Mouse (Mus musculus) heart, embryonic 13.5 days (tissue): ENCODE results near the gene Snrk. TPM values are rescaled to one million over a fixed set of nuclear protein-coding genes. Genes with fewer than 3 reads are reported as not detected.
A peak's percentile ranks its signal among the peaks of the same experiment; 100 is the strongest.

Experiments
- ATAC-seq: fragments of 200-750 bp; cut with Nextera tagmentation; 2 replicates; pipeline ENCODE4 v1.8.0; 2017; ENCODE audit warnings: moderate TSS enrichment; ENCODE audit not compliant: insufficient number of reproducible peaks, low FRiP score, low TSS enrichment; ENCODE audit errors: extremely low read depth
- H3K27ac ChIP-seq: fragments of 300-500 bp; sonication (generic); replicated peaks from 2 replicates; pipeline ENCODE4 v1.5.1; 2015; ENCODE audit warnings: moderate library complexity, mild to moderate bottlenecking, inconsistent platforms
- H3K27me3 ChIP-seq: fragments of 300-500 bp; sonication (generic); replicated peaks from 2 replicates; pipeline ENCODE4 v1.6.1; 2015; ENCODE audit warnings: mild to moderate bottlenecking, inconsistent platforms
- H3K36me3 ChIP-seq: fragments of 300-500 bp; sonication (generic); 2 replicates; pipeline ENCODE4 v1.6.1; 2015; ENCODE audit warnings: mild to moderate bottlenecking, inconsistent platforms
- H3K4me1 ChIP-seq: fragments of 300-500 bp; sonication (generic); 2 replicates; pipeline ENCODE4 v1.6.1; 2015; ENCODE audit warnings: inconsistent platforms
- H3K4me2 ChIP-seq: fragments of 300-500 bp; sonication (generic); 2 replicates; pipeline ENCODE4 v1.6.1; 2015; ENCODE audit warnings: inconsistent platforms, mild to moderate bottlenecking, moderate library complexity
- H3K4me3 ChIP-seq: fragments of 300-500 bp; sonication (generic); 2 replicates; pipeline ENCODE4 v1.5.1; 2015; ENCODE audit warnings: moderate library complexity, mild to moderate bottlenecking, inconsistent platforms
- H3K9ac ChIP-seq: fragments of 300-500 bp; sonication (generic); 2 replicates; pipeline ENCODE4 v1.6.1; 2015; ENCODE audit warnings: inconsistent platforms, mild to moderate bottlenecking, moderate library complexity
- H3K9me3 ChIP-seq: fragments of 300-500 bp; sonication (generic); 2 replicates; pipeline ENCODE4 v1.6.1; 2016; ENCODE audit warnings: inconsistent platforms
- WGBS: fragments of 180-500 bp; shearing (Covaris S2); methylation state at CpG from one replicate; pipeline ENCODE4 v1.1.7; 2015; ENCODE audit warnings: mixed read lengths; 5-methylcytosine and 5-hydroxymethylcytosine counted together
- polyA plus RNA-seq: library from polyadenylated mRNA; unstranded; fragments of >200 nt; fragmentation: Nextera tagmentation; extraction: Ambion mirVana; gene quantifications from 2 replicates; pipeline ENCODE4 v1.2.1, GENCODE M21; 2015

Gene Snrk
- polyA plus RNA-seq = 38.0 and 39.4 TPM in 2 replicates

DNA sequence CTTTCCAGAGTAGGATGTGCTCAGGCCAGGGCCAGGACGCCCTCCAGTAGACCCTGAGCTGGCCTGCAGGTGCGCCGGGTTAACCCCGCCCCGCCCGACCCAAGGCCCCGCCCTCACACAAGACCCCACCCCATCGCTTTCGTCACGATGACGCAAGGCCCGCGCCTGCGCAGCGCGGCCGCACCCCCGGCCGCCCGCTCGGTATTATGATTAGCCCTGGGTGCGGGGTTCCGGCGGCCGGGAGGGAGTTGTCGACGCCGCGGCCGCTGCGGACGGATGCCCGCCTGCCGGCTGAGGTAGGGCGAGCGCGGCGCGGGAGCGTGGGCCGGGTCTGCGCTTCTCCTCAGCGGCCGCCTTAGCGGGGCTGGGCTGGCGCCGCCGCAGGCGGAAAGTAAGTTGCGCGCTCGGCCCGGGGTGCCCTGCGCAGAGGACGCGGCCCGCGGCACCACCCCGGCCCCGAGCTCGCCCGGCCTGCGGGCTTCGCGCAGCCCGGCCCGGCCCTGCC, at the start of gene Snrk:
Gene Snrk (plus strand): TSS at position 155 of the 505 bp plus-strand sequence.
- no peaks in the 10 kb centered on the region for H3K9me3 ChIP-seq
- H3K9ac ChIP-seq = peak within 1 kb of the TSS; percentile 99
- peak within 1 kb of the TSS; percentile 94 for H3K4me3 ChIP-seq
- under 1% methylated on average over 64 of the region's 67 CpGs for WGBS
- ATAC-seq = peak; percentile 93
- peaks cover 40% of the 10 kb centered on the region for H3K4me1 ChIP-seq
- peaks cover 14% of the 10 kb centered on the region; the same call in 1 of the 2 replicates for H3K36me3 ChIP-seq
- H3K27ac ChIP-seq = peak within 1 kb of the TSS; percentile 93
- H3K27me3 ChIP-seq = no peaks in the 10 kb centered on the region
- peak within 1 kb of the TSS; percentile 91 for H3K4me2 ChIP-seq

DNA sequence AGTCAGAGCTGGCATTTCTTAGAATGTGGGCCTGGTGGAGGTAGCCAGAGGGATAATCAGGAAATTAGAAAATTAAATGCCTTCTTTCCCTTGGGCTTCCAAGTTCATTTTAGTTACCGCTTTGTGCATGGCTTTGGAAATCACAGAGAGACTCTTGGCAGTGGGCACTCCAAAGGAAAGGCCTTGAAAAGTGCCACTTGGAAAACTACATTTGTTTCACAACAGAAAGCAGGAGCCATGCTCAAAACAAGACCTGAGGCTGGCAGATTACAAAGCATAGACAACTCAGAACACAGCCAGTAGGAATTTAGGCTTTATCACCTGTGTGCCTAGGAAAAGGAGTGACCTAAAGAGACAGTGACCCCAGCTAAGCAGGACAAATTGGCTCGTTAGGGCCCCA, 49.4 kb upstream of the Snrk start:
- Histone ChIP-seq H3K36me3 (no peaks in the 10 kb centered on the region), H3K9me3 (no peaks in the 10 kb centered on the region), H3K4me2 (no peak overlapping the region), H3K9ac (no peak overlapping the region), H3K27me3 (no peaks in the 10 kb centered on the region), H3K4me3 (no peak overlapping the region), H3K27ac (no peak overlapping the region), H3K4me1 (peaks cover 10% of the 10 kb centered on the region)
- WGBS = 71% methylated on average over 2 of the region's 2 CpGs
- ATAC-seq = no peak

DNA sequence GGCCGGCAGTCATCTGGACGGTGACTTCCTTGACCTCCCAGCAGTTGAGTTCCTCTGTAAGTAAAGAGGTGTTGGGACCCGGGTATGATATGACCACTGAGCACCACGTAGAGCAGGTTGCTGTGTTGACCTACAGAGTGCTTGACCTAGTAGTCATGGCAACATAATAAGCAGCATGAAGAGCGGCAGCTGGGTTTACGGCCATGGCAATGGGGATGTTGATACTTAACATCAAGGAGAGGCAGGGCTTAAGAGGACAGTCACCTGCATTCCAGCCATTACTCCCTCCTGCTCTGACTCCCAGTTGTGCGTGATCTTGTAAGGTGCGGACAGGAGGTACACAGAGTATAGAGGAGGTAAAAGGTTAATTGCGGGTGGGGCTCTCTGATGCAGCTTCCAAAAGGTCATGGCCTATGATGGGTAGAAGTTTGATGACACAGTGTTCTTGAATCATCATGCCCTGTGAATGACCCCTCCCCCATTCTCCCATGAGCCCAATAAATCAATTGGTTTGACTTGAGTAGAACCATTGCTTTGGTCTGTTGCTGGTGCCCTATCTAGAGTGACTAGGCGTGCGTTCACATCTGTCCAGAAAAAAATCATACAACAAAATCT, 47.4 kb upstream of the Snrk start:
- H3K4me3 ChIP-seq = no peak overlapping the region
- H3K36me3 ChIP-seq = no peaks in the 10 kb centered on the region
- H3K4me1 ChIP-seq = peaks cover 19% of the 10 kb centered on the region
- no peaks in the 10 kb centered on the region for H3K9me3 ChIP-seq
- H3K27me3 ChIP-seq = no peaks in the 10 kb centered on the region
- WGBS = 60% methylated on average over 11 of the region's 11 CpGs
- H3K4me2 ChIP-seq = no peak overlapping the region
- H3K27ac ChIP-seq = no peak overlapping the region
- H3K9ac ChIP-seq = no peak overlapping the region
- no peak for ATAC-seq

DNA sequence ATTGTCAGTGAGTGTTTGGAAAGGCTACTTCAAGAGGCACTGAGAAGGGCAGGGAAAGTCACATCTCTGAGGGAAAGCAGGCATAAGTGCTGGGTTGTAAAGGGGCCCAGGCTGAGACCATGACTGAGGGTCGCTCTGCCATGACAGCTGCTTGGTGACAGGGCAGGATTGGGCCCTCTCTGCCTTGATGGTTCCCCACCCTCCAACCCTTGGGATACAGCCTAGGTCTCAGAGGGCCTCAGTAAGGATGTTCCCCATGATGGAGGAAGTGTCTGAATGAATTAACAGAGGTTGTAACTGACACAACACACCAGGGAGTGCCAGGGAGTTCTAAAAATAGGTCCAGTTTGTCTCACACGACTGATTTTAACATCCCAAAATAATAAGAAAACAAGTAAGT, 43.1 kb upstream of the Snrk start:
- Histone ChIP-seq H3K27ac (no peak overlapping the region), H3K4me3 (no peak overlapping the region), H3K4me2 (no peak overlapping the region), H3K4me1 (peaks cover 28% of the 10 kb centered on the region), H3K9ac (no peak overlapping the region), H3K9me3 (no peaks in the 10 kb centered on the region), H3K27me3 (no peaks in the 10 kb centered on the region), H3K36me3 (no peaks in the 10 kb centered on the region)
- 34% methylated on average over 2 of the region's 2 CpGs for WGBS
- no peak for ATAC-seq

DNA sequence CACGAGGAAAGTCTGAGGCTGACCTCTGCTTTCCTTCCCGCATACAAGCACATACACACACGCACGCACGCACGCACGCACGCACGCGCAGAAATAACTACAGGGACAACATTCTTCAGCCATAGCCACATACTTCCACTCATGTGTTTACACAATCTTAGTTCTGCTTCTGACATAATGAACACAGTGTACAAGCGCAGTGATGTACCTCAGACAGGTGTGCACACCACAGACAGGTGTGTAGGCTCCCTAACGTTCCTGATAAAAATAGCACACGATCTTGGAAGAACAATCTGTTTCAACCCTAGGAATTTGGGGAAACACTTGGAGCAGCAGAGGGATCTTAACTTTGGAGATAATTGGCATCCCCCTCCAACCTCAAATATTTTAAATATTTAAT, 42.5 kb upstream of the Snrk start:
- no peak for ATAC-seq
- no peak overlapping the region for H3K4me2 ChIP-seq
- H3K36me3 ChIP-seq = no peaks in the 10 kb centered on the region
- 90% methylated on average over 13 of the region's 13 CpGs for WGBS
- H3K4me3 ChIP-seq = no peak overlapping the region
- H3K27me3 ChIP-seq = no peaks in the 10 kb centered on the region
- H3K4me1 ChIP-seq = peaks cover 29% of the 10 kb centered on the region
- H3K27ac ChIP-seq = no peak overlapping the region
- no peak overlapping the region for H3K9ac ChIP-seq
- H3K9me3 ChIP-seq = no peaks in the 10 kb centered on the region

DNA sequence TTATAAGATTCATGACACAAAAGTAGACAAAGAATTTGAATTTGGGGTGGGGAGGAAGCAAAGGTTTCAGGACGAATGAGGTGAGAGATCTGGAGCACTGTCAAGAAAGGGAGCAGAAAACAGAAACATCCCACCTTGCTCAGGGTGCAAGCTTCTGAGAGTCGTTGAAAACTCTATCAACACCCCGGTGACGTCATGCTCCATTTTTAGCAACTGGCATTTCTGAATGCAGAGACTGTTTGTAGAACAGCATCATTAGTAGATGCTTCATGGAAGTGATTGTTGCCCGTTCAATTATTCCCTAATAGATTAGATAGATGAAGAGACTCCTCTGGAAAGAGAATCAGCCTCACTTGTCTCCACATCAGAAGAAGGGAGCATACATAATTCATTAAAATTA, 38.6 kb upstream of the Snrk start:
- H3K9ac ChIP-seq = no peak overlapping the region
- H3K36me3 ChIP-seq = no peaks in the 10 kb centered on the region
- H3K4me3 ChIP-seq = no peak overlapping the region
- WGBS = 25% methylated on average over 5 of the region's 5 CpGs
- no peak overlapping the region for H3K27ac ChIP-seq
- no peaks in the 10 kb centered on the region for H3K9me3 ChIP-seq
- ATAC-seq = no peak
- H3K27me3 ChIP-seq = no peaks in the 10 kb centered on the region
- H3K4me2 ChIP-seq = peak overlapping the region; percentile 24
- peaks cover 26% of the 10 kb centered on the region for H3K4me1 ChIP-seq

DNA sequence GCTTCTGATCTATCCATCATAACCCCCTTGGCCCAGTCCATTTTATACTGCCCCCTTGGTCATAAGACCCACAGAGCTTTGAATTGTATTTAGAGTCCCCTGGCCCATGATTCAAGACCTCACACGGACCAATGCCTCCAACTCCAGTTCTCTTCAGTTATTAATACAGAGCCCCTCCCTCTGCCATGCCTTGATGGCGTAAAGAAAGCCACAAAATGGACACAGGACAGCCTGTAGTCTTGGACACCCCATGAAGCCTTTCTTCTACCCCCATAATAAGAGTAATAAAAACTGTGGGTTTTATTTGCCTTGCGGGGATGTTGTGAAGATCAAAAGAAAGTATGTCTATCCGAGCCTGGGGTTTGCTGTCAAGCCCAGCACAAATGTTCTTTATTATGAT, 33.4 kb upstream of the Snrk start:
- WGBS = 81% methylated on average over 4 of the region's 4 CpGs
- Histone ChIP-seq H3K27me3 (no peaks in the 10 kb centered on the region), H3K9ac (no peak overlapping the region), H3K4me1 (peaks cover 29% of the 10 kb centered on the region), H3K36me3 (no peaks in the 10 kb centered on the region), H3K27ac (peak overlapping the region; percentile 80), H3K4me2 (no peak overlapping the region), H3K4me3 (no peak overlapping the region), H3K9me3 (no peaks in the 10 kb centered on the region)
- ATAC-seq = no peak

DNA sequence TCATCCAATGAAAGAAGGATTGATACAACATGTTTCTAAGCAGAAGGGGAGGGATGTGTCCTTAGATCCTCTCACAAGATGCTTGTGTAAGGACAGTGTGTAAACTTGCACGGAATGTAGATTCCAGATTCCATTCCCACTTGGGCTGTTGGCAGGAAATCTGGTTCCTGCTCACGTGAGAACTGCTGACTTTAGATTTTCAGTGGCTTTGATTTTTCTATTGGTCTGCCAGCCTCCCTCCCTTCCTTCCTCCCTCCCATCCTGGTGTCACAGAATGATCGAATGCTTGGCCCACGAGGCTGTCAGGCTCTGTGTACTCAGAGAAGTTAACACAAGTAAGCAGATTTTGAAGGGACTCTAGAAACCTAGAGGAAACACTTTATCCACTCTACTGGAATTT, 32.9 kb upstream of the Snrk start:
- H3K27me3 ChIP-seq = no peaks in the 10 kb centered on the region
- no peak overlapping the region for H3K9ac ChIP-seq
- peak overlapping the region; percentile 80 for H3K27ac ChIP-seq
- no peak for ATAC-seq
- H3K36me3 ChIP-seq = no peaks in the 10 kb centered on the region
- no peak overlapping the region for H3K4me3 ChIP-seq
- 20% methylated on average over 4 of the region's 4 CpGs for WGBS
- H3K9me3 ChIP-seq = no peaks in the 10 kb centered on the region
- H3K4me1 ChIP-seq = peaks cover 24% of the 10 kb centered on the region
- no peak overlapping the region for H3K4me2 ChIP-seq

DNA sequence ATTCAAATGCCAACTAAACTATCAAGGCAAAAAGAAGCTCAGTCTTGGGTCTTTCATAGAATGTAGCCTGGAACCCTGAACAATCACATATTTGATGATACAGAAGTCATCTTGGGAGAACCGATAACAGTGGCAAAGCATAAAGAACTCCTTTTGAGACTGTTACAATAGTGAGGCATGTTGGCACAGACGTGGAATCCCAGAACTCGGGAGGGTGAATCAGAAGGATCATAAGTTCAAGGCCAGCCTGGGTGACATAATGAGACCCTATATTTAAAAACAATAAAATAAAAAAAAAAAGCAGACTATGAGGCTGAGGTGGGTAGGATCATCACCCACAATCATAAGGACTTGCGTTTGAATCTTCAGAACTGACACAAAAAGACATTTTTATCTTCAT, 32.4 kb upstream of the Snrk start:
- Histone ChIP-seq H3K36me3 (no peaks in the 10 kb centered on the region), H3K9ac (no peak overlapping the region), H3K27ac (peak overlapping the region; percentile 80), H3K9me3 (no peaks in the 10 kb centered on the region), H3K4me1 (peaks cover 22% of the 10 kb centered on the region), H3K27me3 (no peaks in the 10 kb centered on the region), H3K4me3 (no peak overlapping the region), H3K4me2 (no peak overlapping the region)
- ATAC-seq = no peak
- WGBS = 66% methylated on average over 4 of the region's 4 CpGs

DNA sequence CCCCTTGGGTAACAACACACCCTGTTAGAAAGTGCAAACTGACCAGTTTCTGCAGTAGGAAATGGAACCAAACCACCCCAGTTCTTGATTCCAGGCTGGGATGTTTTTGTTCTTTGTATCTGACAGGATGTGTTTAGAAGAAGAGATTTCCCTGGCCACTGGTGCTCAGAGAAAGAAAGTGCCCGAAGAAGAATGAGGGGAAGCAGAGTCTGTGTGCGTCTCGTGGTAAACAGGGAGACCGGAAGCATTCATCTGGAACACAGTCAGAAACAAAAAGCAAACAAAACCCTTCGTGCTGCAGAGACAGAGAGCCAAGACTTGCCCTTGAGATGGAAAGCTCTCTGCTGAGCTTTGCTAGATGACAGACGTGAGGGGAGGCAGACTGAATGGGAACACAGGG, 32.0 kb upstream of the Snrk start:
- 35% methylated on average over 6 of the region's 6 CpGs for WGBS
- no peak overlapping the region for H3K9ac ChIP-seq

DNA sequence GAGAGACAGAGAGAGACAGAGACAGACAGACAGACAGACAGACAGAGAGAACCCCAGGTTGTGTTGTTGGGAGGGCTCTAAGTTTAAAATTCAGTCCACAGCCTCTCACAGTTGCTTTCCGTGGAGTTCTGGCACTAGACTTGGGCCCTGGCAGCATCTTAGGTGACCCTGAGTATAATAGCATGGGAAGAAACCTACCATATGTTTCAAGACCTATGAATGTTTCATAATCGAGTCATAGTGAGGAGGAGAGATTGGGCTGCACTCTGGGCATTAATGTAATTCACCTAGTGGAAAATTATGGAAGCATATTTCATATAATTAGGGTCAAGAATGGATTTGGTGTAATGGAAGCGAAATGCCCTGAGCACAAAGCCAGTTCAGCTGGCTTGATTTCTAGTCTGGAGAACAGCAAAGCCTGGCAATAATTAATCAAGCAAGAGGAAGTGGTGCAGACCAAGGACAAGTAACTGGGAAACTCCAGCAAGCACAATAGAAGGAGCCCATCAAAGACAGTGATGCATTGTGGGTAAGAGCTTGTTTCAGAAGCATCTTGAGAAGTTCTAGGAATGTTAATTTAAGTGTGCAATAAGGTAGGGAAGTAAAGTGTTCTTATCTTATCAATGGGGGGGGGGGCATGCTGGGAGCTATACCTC, 31.4 kb upstream of the Snrk start:
- H3K9me3 ChIP-seq = no peaks in the 10 kb centered on the region
- 70% methylated on average over 3 of the region's 3 CpGs for WGBS
- no peak overlapping the region for H3K4me2 ChIP-seq
- H3K27me3 ChIP-seq = no peaks in the 10 kb centered on the region
- no peak overlapping the region for H3K9ac ChIP-seq
- H3K4me1 ChIP-seq = peaks cover 22% of the 10 kb centered on the region
- ATAC-seq = no peak
- H3K4me3 ChIP-seq = no peak overlapping the region
- peak overlapping the region; percentile 80 for H3K27ac ChIP-seq
- H3K36me3 ChIP-seq = no peaks in the 10 kb centered on the region

More for the DNA sequence above, 32.0 kb upstream of the Snrk start:
- no peaks in the 10 kb centered on the region for H3K9me3 ChIP-seq
- no peaks in the 10 kb centered on the region for H3K27me3 ChIP-seq
- H3K36me3 ChIP-seq = no peaks in the 10 kb centered on the region
- peak overlapping the region; percentile 80 for H3K27ac ChIP-seq
- peaks cover 22% of the 10 kb centered on the region for H3K4me1 ChIP-seq
- H3K4me3 ChIP-seq = no peak overlapping the region
- ATAC-seq = no peak
- no peak overlapping the region for H3K4me2 ChIP-seq

DNA sequence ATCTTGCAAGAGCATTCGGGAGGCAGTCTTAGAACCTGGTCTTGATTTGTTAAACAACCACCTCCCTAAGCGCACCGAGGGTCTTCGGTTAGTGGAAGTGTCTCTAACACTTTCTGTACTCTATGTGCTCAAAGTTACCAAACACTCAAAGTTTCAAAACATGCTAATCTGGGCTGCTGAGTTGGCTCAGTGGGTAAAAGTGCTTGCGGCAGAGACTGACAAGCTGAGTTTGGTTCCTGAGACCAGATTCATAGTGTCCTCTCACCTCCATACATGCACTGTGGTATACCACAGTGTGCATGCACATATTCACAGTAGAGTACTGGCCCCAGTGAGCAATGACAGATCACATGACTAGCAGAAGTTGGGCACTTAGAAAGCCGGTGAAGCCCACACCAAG, 30.0 kb upstream of the Snrk start:
- H3K9me3 ChIP-seq = no peaks in the 10 kb centered on the region

More for the DNA sequence above, 30.0 kb upstream of the Snrk start:
- H3K4me3 ChIP-seq = no peak overlapping the region
- no peak for ATAC-seq
- WGBS = 80% methylated on average over 6 of the region's 6 CpGs
- no peaks in the 10 kb centered on the region for H3K36me3 ChIP-seq
- H3K27me3 ChIP-seq = no peaks in the 10 kb centered on the region; the same call in 1 of the 2 replicates
- H3K27ac ChIP-seq = no peak overlapping the region
- no peak overlapping the region for H3K4me2 ChIP-seq
- H3K9ac ChIP-seq = no peak overlapping the region
- peaks cover 31% of the 10 kb centered on the region for H3K4me1 ChIP-seq
